Mouse (Mus musculus): Measurements from ENCODE around the gene Aph1a.

DNA sequence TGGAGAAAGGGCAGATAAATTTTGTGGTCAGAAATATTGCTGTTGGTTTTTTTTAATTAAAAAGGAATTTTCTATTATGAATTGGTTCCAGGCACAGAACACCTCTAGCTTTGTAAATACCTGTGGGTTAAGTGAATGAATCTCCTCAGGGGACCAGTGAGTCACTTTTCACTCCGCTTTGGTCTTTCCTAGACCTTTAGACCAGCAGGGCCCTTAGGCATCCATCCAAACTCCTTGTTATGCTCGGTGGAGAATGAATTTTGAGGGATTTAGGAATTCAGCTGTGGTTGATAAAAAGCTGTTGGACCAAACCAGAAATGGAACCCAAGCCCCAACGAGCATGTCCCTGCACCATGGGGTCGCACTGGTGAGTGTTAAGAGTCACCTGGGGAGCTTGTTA lies 13.8 kb downstream of the Aph1a start:
- TF ChIP-seq CHD2 (IDR thresholded peaks at IDR 0.05; ENCODE audit: low read depth, low read length) (no peak), ZNF384 (IDR thresholded peaks at IDR 0.05; ENCODE audit: low read depth, low read length) (no peak), ZC3H11A (IDR thresholded peaks at IDR 0.05; ENCODE audit: borderline replicate concordance, low read depth, low read length) (no peak), MAFK (IDR thresholded peaks at IDR 0.05; ENCODE audit: insufficient read depth, low read depth, low read length) (no peak)

All from ES-E14 (cell line).